Mouse (Mus musculus) c-Kit-positive CD71-negative TER-119-negative erythroid progenitor cells, embryonic 14.5 days (primary cell): ENCODE measurements around the gene Lmod2.

Source experiments
- DNase-seq: peaks from one replicate; pipeline ENCODE4 v3.0.0-alpha.2; 2013; ENCODE audit warnings: low read depth

The Lmod2 gene

DNA sequence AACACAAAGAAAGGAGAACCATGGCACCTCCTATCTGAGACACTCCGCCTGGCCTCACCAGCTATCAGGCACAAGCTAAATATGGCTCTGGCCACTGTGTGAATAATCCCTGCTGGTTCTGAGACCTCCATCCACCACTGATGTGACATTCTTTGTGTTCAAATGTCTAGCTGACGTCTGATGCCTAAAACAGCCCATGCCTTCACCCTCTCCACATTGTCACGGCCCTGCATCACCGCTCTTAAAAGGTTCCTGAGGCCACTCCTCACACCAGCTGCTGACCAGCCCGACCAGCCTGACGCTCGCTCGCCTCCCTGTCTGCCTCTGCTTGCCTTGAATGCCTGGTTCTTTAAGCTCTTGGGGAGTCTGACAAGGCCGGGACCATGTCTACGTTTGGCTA lies at the start of gene Lmod2:
Gene Lmod2 (plus strand): TSS at position 263 of the 400 bp plus-strand sequence.
- DNase-seq: no peak

DNA sequence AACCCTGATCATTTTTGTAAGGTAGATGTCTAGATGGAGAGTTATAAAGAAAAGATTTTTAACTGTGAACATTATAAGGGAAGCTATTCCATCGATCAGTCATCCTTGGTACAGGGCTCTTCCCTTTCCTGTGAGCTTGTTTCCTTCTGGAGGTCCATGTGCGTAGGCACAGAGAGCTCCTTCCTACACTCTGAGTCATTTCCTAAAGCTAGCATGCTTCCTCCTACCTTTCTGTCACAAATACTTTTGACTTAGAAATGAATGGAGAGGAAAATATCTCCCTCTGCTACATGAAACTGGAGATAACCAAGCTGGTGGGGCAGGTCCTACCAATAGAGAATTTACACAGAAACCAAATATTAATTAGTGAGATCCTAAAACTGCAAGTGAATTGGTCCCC lies 47.8 kb upstream of the Lmod2 start:
- DNase-seq: no peak

DNA sequence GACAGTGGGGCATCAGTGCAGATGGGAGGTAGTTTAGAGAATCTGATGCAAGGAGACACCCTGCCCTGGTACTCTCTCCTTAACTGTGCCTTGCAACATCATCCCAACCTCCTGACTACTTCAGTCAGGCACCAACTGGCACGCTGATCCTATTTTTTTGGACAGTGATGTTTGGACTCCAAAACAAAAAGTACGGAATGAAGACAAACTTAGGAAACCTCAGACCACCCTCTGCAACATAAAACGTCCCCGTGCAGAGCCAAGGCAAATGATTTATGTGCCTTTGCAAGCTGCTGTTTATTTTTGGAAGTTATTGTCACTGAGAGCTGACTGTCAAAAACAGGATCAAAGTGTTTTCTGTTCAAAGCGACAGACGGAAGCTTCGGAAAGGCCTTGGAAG lies 45.5 kb upstream of the Lmod2 start:
- no peak for DNase-seq

DNA sequence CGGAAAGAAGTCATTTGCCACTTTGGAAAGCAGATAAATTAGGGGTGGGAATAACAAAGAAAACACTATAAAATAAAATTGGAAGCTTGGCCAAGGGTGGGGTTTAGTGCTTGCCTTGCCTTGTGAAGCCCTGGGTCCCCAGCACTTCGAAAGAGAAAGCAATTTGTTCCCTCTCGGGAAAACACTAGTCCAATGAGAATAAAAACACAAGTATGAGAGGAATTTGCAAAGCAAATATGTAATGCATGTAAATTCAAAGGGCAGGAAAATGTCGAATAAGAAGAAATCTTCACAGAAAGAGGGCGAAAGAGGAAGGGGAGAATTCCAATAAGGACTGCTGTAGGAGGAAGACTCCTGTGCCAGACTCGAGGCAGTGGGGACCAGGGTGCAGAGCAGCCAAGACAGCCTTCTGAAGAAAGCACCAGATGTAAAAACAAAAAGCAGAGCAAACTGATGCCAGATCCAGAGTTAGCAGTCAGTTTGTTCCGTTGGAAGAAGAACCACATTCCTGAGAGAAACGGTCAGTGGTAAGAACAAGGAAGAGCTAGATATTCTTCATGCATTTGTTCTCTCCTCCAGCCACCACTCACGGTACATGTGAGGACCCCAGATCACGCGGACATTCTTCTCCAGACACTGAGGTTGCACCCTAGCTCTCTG lies 43.0 kb upstream of the Lmod2 start:
- DNase-seq: no peak

DNA sequence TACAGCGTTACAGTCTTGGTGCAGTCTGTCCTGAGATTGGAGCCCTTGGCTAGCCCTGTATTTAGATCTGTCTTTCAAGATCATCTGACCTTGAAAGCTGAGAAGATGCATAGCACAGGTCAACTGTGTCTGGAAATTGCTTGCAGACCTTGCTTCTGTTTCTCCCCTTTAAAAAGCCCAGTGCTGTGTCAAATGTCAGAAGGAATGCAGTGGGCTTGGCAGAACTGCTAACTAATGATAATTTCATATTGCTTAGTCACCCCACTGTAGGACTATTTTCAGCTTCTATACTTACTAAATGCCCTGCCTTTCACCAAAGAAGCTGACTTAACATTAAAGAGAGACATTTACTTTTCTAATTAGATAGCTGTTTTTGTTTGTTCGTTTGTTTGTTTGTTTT lies 42.1 kb upstream of the Lmod2 start:
- no peak for DNase-seq

DNA sequence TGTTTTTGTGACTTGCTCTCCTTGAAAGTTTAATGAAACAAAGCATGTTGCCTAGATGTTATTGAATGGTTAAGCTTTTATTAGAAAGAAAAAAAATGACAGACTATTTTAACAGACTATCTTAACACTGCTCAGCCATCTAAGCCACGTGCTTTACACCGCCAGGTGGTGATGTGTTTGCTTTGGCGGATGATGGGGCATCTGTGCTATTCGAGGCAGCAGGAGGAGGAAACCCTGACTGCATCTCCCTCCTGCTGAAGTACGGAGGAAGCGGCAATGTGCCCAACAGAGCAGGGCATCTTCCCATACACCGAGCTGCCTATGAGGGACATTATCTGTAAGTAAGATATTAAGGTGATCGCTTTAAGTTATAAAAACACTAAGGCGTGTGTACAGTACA lies 33.5 kb upstream of the Lmod2 start:
- DNase-seq: no peak

DNA sequence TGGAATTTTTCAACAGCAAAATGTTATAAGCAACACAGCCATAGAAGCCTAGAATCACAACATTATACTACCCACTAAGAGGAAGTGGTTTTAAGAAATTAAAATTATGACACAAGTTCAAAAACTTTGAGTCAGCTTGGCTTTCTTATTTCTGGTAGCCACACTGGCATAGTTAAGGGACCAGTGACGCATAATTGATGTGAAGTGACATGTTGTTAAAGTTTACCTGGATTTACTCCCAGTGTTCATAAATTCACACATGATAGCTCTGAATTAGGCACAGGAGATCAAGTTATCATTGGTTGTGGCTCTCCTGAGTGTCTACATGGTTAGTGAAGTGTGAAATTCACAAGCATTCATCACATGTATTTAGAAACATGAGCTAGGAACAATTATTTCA lies 32.7 kb upstream of the Lmod2 start:
- DNase-seq: no peak

DNA sequence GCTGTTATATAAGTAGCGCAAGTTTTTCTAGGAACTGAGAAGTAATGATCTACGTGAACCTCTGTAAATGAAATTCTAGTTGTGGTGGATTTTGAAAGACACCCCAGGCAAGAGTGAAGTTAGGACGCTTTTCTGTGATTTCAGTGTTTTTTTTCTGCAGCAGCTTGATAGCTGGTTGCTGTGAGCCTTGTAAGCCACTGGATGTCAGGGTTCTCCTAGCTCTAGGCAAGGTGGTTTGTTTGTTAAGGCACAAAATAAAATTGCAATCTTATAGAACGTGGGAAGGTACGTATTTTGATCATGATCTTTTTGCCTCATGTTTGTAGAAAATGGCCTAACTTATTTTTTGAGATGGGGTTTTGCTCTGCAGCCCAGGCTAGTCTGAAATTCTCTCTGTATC lies 28.6 kb upstream of the Lmod2 start:
- DNase-seq: no peak

DNA sequence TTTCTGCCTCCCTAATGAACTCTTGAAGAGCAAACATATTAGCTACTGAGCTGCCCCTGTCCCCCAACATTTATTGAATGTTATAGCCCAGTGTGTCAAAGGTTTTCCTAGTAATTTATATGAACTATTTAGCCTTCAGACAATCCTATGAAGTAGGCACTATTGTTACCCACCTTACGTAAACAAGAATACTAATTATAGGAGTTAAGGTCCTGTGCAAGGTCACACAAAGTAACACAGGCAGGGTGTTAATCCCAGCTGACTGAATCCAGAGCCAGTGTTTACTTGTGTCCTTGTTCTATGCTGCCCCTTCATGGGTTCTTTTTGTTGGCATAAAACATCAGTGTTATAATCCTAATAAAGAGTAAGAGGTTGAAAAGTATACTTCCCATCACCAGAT lies 27.9 kb upstream of the Lmod2 start:
- DNase-seq: no peak

DNA sequence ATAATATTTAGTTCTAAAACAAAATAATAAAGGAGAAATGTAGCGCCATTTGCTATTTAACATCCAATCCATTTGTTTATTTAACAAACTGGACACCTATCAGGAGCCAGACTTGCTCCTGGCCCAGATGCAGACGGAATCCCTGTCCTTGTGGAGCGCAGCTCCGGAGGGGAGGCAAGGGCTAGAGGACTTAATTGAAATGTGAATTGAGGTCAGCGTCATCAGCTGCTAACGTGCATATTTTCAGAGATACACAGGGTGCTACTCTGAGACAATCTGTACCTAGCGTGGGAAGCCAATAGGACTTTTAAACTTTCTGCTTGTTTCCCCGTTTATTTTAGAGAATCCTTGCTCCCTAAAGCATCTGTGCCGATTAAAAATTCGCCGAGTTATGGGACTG lies 27.3 kb upstream of the Lmod2 start:
- no peak for DNase-seq

DNA sequence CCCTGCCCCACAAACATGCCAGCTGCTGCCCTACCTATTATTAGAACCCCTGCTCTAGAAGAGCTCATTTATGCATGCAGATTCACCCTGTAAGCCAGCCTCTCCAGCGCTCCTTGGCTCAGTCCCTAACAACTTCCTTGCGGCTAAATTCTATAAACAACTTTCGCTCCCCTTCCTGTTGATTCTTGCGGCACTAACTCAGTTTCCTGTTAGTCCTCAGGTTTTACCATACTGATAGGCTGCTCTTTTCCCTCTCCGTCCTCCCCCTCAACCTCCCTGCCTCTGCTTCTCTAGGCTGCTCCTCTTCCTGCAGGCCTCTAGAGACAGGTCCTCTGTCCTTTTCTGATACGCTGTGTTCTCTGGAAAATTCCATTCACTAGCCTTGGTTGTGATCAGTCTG lies 26.4 kb upstream of the Lmod2 start:
- DNase-seq: no peak

DNA sequence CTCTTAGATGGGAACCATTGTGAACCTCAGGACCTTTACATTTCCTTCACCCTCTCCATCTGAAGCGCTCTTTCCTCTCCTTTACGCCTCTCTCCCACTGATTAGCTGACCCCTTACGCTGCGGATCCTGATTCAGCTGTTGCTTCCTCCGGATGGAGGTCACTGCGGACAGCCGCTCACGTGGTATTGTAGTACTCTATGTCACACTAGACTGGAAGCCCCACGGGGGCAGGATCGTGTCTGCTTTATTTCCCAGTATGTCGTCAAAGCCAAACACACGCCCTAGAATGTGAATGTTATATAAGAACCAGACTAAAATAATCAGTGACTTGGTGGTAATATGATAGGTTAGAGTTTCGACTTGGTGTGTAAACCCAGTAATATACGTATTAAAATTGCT lies 25.1 kb upstream of the Lmod2 start:
- no peak for DNase-seq

DNA sequence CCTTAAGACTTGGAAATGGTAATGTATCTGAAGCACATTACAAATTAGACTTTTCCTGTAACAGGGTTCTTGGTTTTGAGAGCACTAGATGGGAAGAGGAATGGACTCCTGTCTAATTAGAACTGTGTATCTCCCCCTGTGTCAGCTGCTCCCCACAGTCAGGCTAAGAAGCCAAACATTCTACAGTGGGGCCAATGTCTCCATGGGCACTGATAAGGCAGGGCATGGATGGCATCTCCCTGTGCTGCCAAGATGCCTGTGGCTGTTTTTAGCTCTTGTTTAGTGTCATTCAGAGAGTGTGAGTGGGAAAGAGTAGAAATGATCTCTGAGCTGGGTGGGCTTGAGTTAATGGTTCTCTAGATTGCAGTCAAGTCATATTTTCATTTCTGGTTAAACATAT lies 24.2 kb upstream of the Lmod2 start:
- DNase-seq: no peak

DNA sequence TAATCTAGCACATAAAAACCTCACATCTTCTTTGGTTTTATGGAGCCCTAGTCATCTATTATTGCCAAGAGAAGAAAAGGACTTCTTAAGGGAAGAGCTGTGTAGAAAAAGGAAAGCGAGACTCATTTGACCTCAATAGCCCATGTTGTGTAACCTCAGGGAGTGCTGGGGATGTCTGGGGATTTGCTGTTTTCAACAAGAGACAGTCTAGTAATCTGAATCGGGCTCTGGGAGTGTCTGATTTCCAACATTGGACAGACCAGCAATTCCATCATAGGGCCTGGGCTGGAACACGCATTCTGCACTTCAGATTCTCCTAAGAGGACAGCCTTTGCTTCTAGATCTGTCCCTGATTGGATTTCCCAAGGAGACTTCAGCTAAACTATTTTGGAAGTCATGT lies 14.1 kb upstream of the Lmod2 start:
- DNase-seq: no peak

DNA sequence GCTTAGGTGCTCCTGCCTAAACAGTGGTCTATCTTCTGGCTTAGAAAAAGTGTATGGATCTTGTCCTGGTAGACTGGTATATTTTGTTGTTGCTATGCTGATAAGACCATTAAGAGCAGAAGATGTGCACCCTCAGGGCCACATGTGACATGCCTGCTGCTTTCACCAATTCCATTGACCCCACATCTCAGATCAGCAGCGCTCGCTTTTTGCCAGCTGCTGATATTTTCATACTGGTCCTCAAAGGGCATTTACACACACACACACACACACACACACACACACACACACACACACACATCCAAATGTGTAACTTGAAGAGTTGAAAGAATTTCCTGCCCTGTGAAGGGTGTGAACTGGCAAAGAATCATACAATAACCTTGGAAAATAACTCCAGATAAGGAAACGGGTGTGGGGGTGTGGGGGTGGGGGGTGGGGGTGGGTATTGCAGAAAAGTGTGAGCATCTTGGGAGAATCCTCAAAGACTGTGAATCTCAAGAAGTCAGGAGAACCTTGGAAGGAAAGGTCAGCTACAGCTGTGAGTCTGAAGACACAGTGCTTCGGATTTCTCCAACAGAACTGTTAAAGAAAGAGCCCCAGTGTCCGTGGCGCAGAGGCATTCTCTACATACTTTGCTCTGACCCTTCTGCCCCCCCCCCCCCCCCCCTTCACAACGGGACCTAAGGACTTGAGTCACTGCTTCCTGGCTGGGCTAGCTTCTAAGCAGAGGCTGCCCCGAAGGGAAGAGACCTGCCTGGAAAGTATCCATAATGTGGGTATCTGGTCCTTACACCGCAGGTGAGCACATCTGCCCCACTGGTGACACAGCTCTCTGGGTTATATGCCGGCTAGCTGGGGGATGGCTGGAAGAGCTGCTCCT lies 11.9 kb upstream of the Lmod2 start:
- DNase-seq: no peak

DNA sequence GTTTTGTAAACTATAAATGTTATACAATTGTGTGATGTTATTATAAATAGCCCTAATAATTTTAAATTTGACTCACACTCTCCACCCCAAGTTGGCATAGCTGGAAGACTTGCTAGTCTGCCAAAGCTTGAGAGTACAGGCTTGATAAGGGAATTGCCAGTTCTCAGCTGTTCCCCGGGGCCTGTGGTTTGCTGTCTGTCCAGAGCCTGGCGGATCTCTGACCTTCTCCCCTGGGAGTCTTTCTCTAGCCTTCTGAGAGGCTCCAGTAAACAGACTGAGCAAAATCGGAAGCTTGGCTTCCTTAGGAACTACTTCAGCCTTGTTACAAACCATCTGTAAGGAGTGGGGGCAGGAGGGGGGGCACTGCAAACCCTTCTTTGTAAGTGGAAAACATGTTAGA lies 10.7 kb upstream of the Lmod2 start:
- no peak for DNase-seq

DNA sequence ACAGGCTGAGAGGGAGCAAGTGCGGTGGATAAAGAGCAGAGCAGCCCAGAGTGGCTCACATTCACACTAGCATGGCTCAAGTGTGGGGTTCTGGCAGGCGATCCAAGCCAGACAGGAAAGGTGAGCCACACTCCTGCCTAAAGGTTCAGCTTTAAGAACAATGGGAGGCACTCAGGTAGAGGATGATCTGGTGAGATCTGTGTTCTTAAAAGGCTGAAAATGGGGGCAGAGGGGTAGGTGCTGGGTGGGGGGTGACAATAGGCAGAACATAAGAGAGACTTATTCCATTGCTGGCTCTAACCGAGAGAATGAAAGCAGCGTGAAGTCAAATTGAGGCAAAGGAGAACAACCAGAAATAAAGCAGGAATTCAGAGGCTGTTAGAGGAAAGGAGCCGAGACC lies 7.3 kb upstream of the Lmod2 start:
- no peak for DNase-seq

DNA sequence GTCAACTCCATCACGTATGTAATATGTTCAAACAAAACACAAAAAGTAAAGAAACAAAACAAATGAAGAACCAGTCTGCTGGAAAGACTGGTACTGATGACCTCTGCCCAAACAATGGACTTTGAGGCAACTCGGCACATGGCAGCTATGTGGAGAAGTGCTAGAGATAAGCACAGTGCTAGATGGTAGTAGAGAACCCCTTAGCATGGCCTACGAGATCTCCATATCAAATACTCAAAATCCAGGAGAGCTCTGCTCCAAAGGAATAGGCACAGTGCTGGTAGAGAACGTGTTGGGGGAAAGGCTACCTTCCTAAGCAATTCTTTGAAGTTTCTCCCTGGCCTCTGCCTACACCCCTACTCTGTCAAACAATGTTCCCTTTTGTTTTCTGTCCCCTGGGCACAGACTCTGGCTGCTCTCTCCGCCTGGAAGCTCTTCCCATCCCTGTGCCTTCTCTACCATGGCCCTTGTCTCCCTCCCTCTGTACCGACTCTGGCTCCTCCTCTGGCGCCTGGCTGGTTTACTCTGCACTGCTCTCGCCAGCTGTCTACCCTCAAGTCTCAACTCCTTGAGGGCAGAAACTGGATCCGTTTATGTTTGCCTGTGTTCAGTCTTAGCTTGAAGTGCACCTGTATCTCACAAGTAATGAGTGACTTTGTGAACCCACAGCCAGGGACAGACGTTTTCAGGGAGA lies 5.9 kb upstream of the Lmod2 start:
- DNase-seq: no peak

DNA sequence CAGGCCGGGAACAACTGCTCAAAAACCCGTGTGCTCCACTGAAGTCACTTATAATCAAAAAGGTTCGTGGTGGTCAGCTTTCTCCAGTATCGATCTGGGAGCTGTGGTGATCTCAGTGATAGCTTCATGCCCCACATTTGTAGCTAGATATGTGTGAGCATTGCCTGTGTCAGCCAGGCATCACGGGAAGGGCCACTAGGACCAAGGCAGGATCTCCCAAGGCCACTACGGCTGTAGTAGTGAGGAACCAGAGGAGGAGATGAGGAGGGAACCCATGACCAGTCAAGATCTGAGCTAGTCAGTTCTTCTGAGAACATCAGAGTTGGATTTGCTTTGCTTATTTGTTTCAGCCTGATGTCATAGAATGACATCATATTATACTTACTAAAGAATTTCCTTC lies 1.6 kb downstream of the Lmod2 start:
- no peak for DNase-seq

DNA sequence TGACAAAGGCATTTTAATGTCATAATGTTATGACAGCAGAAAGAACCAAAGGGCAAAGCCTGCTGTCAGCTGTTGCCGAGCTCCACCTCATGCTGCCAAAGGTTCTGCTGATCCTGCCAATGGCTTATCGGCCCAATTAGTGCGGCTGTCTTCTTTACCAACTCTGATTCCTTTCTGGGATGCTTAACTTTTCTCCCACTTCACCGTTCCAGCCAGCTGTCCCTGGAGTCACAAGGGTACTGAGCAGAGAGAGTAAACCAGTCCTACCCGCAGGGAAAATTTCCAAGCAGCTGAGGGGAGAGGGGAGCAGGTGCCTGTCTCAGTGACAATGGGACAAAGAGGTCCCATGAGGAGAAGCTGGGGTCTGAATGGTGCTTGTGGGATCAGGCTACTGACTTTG lies 2.1 kb downstream of the Lmod2 start:
- no peak for DNase-seq

DNA sequence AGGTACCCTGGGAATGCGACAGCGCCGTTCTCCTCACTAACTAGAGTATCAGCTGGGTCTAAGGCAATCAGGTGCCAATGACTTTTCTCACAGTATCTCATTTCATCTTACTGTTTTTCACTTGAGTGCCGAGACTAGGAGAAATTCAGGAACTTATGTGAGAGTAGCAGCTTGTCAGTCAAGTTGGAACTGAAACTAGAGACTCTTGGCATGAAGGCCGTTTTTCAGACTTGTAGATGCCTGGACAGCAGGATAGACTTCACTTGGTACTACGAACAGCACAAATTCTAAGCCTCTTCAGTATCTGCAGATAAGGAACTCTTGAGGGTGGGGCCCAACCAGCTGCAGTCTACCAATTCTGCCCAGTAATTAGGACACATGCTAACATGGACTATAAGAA lies 2.6 kb downstream of the Lmod2 start:
- DNase-seq: no peak

DNA sequence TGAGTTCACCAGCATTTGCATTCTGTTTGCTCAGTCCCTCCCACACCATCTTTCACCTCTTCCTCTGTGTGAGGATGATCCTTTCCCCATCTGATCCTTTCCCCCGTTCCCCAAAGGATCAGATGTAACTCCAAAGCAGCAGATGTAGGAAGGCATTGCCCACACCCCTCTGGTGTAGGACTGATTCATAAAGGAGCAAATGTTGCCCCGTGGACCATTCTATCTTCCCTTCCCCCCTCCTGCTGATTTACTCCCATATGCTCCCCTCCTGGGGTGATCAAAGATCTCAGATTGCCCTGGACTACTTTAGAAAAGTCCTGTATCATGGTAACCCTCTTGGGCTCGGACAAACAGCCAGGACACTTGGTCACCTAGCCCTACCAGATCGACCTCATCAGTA lies 3.2 kb downstream of the Lmod2 start:
- DNase-seq: no peak

DNA sequence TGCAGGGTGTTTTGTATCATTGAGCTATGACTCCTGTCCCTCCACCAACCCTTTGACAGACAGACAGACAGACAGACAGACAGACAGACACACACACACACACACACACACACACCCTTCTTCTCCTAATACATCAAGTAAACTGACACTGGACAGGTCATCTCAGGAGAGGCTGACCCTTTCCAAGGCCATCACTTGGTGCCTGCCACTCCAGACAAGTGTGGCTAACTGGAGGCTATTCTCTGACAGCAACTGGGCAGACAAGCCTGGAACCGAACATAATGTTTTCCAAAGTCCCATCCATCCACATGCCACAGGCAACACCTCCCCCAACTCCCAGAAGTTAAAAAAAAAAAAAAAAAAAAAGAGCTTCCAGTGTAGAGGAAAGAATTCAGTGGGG lies 4.1 kb downstream of the Lmod2 start:
- no peak for DNase-seq
